8 mouse cellular contexts compared by ENCODE assay signal in the genomic region with DNA sequence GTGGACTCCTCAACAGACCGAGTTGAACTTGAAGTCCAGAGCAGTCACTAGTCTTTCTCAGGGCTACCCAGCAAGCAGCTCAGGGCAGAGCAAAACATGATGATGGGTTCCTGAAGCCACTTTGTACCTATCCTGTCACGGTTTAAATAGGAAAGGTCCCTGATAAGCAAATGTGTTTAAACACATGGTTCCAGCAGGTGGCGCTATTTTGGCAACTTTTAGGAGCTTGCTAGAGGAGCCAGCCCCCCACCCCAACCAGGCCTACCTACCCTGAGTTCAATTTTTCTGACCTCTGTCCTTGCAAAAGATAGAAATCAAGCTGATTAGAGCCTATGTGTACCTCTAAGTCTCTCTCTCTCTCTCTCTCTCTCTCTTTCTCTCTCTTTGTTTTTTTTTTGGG. TPM values are rescaled to one million over a fixed set of nuclear protein-coding genes. Genes with fewer than 3 reads are reported as not detected.
DNase-seq lines count a peak whose midpoint lies in the region; ATAC-seq and TF ChIP-seq lines count a peak whose summit lies in the region.

No protein-coding gene starts in this region.

- WGBS in kidney, embryonic 14.5 days = 24% methylated on average over 3 of the region's 3 CpGs
- 18% methylated on average over 3 of the region's 3 CpGs for WGBS in embryonic facial prominence, embryonic 11.5 days
- WGBS in midbrain, postnatal 0 days = 19% methylated on average over 3 of the region's 3 CpGs

- DNase-seq in CD4-positive, CD25-positive, alpha-beta regulatory T cell, adult 2 months (ENCODE audit: low read depth, low spot score) = peak; percentile 84
- peak; percentile 54 for DNase-seq in kidney, adult 9 months
- DNase-seq in MEL-GATA-1-ER (ENCODE audit: extremely low read depth, low read depth) = peak; percentile 48
- peak; percentile 70 for DNase-seq in embryonic facial prominence, embryonic 11.5 days (ENCODE audit: low spot score)
- DNase-seq in midbrain, postnatal 0 days (ENCODE audit: low spot score) = peak; percentile 78
- no peak for DNase-seq in ovary, postnatal 36 days (ENCODE audit: low spot score)

- H3K36me3 ChIP-seq in kidney, embryonic 14.5 days (ENCODE audit: control insufficient read depth, insufficient read depth, low read length) = no peaks in the 10 kb centered on the region
- H3K36me3 ChIP-seq in embryonic facial prominence, embryonic 11.5 days (replicated peaks; ENCODE audit: control insufficient read depth, insufficient read depth, low read depth, low read length) = no peaks in the 10 kb centered on the region
- no peaks in the 10 kb centered on the region for H3K36me3 ChIP-seq in midbrain, postnatal 0 days (ENCODE audit: insufficient read depth, low read length)

- no peak overlapping the region for H3K4me3 ChIP-seq in kidney, embryonic 14.5 days (ENCODE audit: low read length)
- H3K4me3 ChIP-seq in embryonic facial prominence, embryonic 11.5 days (ENCODE audit: low read depth, low read length) = no peak overlapping the region
- no peak overlapping the region for H3K4me3 ChIP-seq in midbrain, postnatal 0 days (ENCODE audit: low read depth, low read length)

- no peak overlapping the region for H3K9ac ChIP-seq in kidney, embryonic 14.5 days (ENCODE audit: low read depth, low read length)
- no peak overlapping the region for H3K9ac ChIP-seq in embryonic facial prominence, embryonic 11.5 days (replicated peaks; ENCODE audit: low read length)
- H3K9ac ChIP-seq in midbrain, postnatal 0 days (replicated peaks; ENCODE audit: low read length, poor library complexity, severe bottlenecking) = no peak overlapping the region

- H3K4me2 ChIP-seq in kidney, embryonic 14.5 days (replicated peaks; ENCODE audit: low read depth, low read length) = no peak overlapping the region
- H3K4me2 ChIP-seq in embryonic facial prominence, embryonic 11.5 days (ENCODE audit: low read depth, low read length) = no peak overlapping the region
- H3K4me2 ChIP-seq in midbrain, postnatal 0 days (ENCODE audit: low read depth, low read length, poor library complexity, severe bottlenecking) = no peak overlapping the region

- no peak for ATAC-seq in CD4-positive, CD25-positive, alpha-beta regulatory T cell, adult 4 months
- no peak for ATAC-seq in kidney, embryonic 14.5 days (ENCODE audit: low FRiP score, low TSS enrichment)
- no peak for ATAC-seq in embryonic facial prominence, embryonic 11.5 days (replicated peaks; ENCODE audit: insufficient number of reproducible peaks, low FRiP score, low TSS enrichment, low read depth)
- no peak for ATAC-seq in midbrain, postnatal 0 days (ENCODE audit: low FRiP score)

- TF ChIP-seq CTCF in midbrain, postnatal 0 days (IDR thresholded peaks at IDR 0.05) = peak; percentile 70

- H3K27me3 ChIP-seq in kidney, embryonic 14.5 days (ENCODE audit: control insufficient read depth, insufficient read depth, low read length) = no peaks in the 10 kb centered on the region
- no peaks in the 10 kb centered on the region for H3K27me3 ChIP-seq in embryonic facial prominence, embryonic 11.5 days (ENCODE audit: control insufficient read depth, insufficient read depth, low read length)
- H3K27me3 ChIP-seq in midbrain, postnatal 0 days (ENCODE audit: insufficient read depth, low read length) = no peaks in the 10 kb centered on the region

- no peak overlapping the region for H3K27ac ChIP-seq in kidney, embryonic 14.5 days (ENCODE audit: low read depth, low read length)
- no peak overlapping the region for H3K27ac ChIP-seq in embryonic facial prominence, embryonic 11.5 days (replicated peaks; ENCODE audit: low read depth, low read length)
- no peak overlapping the region for H3K27ac ChIP-seq in midbrain, postnatal 0 days (ENCODE audit: low read depth, low read length)

- H3K9me3 ChIP-seq in kidney, embryonic 14.5 days (ENCODE audit: control insufficient read depth, low read length) = no peaks in the 10 kb centered on the region
- H3K9me3 ChIP-seq in embryonic facial prominence, embryonic 11.5 days (replicated peaks; ENCODE audit: control insufficient read depth, low read length) = no peaks in the 10 kb centered on the region
- H3K9me3 ChIP-seq in midbrain, postnatal 0 days (ENCODE audit: low read length) = no peaks in the 10 kb centered on the region

- no peaks in the 10 kb centered on the region for H3K4me1 ChIP-seq in kidney, embryonic 14.5 days (ENCODE audit: control insufficient read depth, insufficient read depth, low read length)
- no peaks in the 10 kb centered on the region for H3K4me1 ChIP-seq in embryonic facial prominence, embryonic 11.5 days (ENCODE audit: control insufficient read depth, insufficient read depth, low read length)
- no peaks in the 10 kb centered on the region for H3K4me1 ChIP-seq in midbrain, postnatal 0 days (ENCODE audit: insufficient read depth, low read length)

RNA-seq across cellular contexts. Expression of a gene that starts 10.3 kb away (rescaled TPM):
- polyA plus RNA-seq in CD4-positive, CD25-positive, alpha-beta regulatory T cell, adult 4 months (2017; shearing (Covaris generic)) = 1 to 10 TPM in 1 of 2 experiments, not detected in 1; 1.3 TPM
- 32.4 and 36.9 TPM in 2 replicates for polyA plus RNA-seq in kidney, embryonic 14.5 days (2014; fragmentation: Nextera tagmentation; extraction: Ambion mirVana)
- polyA plus RNA-seq in embryonic facial prominence, embryonic 11.5 days (2014; fragmentation: Nextera tagmentation; extraction: Ambion mirVana) = 27.3 and 38.2 TPM in 2 replicates
- total RNA-seq in midbrain, postnatal 0 days (2014; rRNA removed) = 26.2 and 28.8 TPM in 2 replicates
- polyA plus RNA-seq in midbrain, postnatal 0 days (2015; fragmentation: Nextera tagmentation; extraction: Ambion mirVana) = 19.2 and 19.3 TPM in 2 replicates

RNA-seq across cellular contexts. Expression of a gene that starts 36.4 kb away (rescaled TPM):
- polyA plus RNA-seq in CD4-positive, CD25-positive, alpha-beta regulatory T cell, adult 4 months (2017; shearing (Covaris generic)) = 10 to 100 TPM; 29.6 to 47.8 TPM
- 90.2 and 105 TPM in 2 replicates for polyA plus RNA-seq in kidney, embryonic 14.5 days (2014; fragmentation: Nextera tagmentation; extraction: Ambion mirVana)
- polyA plus RNA-seq in embryonic facial prominence, embryonic 11.5 days (2014; fragmentation: Nextera tagmentation; extraction: Ambion mirVana) = 132 and 133 TPM in 2 replicates
- total RNA-seq in midbrain, postnatal 0 days (2014; rRNA removed) = 357 and 411 TPM in 2 replicates
- 906 and 919 TPM in 2 replicates for polyA plus RNA-seq in midbrain, postnatal 0 days (2015; fragmentation: Nextera tagmentation; extraction: Ambion mirVana)
